Mouse (Mus musculus) lung, embryonic 15.5 days (tissue): ENCODE measurements at regions not wholly inside any gene's neighbourhood (a gene's known extent, or its start where the extent isn't known, plus 50 kb on each side); places are given as distances from the start of the nearest gene placed in this dataset.
A peak's percentile ranks its signal among the peaks of the same experiment; 100 is the strongest.

Source experiments
- ATAC-seq: fragments of 200-750 bp; cut with Nextera tagmentation; 2 replicates; pipeline ENCODE4 v1.8.0; 2017; ENCODE audit warnings: moderate number of reproducible peaks, borderline replicate concordance; ENCODE audit not compliant: low FRiP score, low TSS enrichment; ENCODE audit errors: extremely low read depth
- H3K27ac ChIP-seq: fragments of 300-500 bp; sonication (generic); 2 replicates; pipeline ENCODE4 v1.5.1; 2015; ENCODE audit warnings: moderate library complexity, mild to moderate bottlenecking, inconsistent platforms
- H3K27me3 ChIP-seq: fragments of 300-500 bp; sonication (generic); 2 replicates; pipeline ENCODE4 v1.6.1; 2015; ENCODE audit warnings: inconsistent platforms
- H3K36me3 ChIP-seq: fragments of 300-500 bp; sonication (generic); 2 replicates; pipeline ENCODE4 v1.6.1; 2015; ENCODE audit warnings: inconsistent platforms
- H3K4me1 ChIP-seq: fragments of 300-500 bp; sonication (generic); 2 replicates; pipeline ENCODE4 v1.6.1; 2015; ENCODE audit warnings: inconsistent platforms
- H3K4me2 ChIP-seq: fragments of 300-500 bp; sonication (generic); 2 replicates; pipeline ENCODE4 v1.6.1; 2015; ENCODE audit warnings: inconsistent platforms, mild to moderate bottlenecking, moderate library complexity
- H3K4me3 ChIP-seq: fragments of 300-500 bp; sonication (generic); 2 replicates; pipeline ENCODE4 v1.5.1; 2015; ENCODE audit warnings: mild to moderate bottlenecking, inconsistent platforms
- H3K9ac ChIP-seq: fragments of 300-500 bp; sonication (generic); 2 replicates; pipeline ENCODE4 v1.6.1; 2015; ENCODE audit warnings: inconsistent platforms
- H3K9me3 ChIP-seq: fragments of 300-500 bp; sonication (generic); 2 replicates; pipeline ENCODE4 v1.6.1; 2016; ENCODE audit warnings: inconsistent platforms
- WGBS: fragments of 180-500 bp; shearing (Covaris S2); methylation state at CpG from one replicate; pipeline ENCODE4 v1.1.7; 2015; 5-methylcytosine and 5-hydroxymethylcytosine counted together

- Histone ChIP-seq H3K4me1 (peaks cover 83% of the 10 kb centered on the region), H3K27ac (no peak overlapping the region), H3K9me3 (no peaks in the 10 kb centered on the region), H3K4me3 (no peak overlapping the region), H3K27me3 (peaks cover 7% of the 10 kb centered on the region; the same call in 1 of the 2 replicates), H3K36me3 (no peaks in the 10 kb centered on the region), H3K4me2 (no peak overlapping the region), H3K9ac (no peak overlapping the region)
- 83% methylated on average over 4 of the region's 4 CpGs for WGBS
- ATAC-seq = no peak
Measured at GRCm38 (mm10) chr9:35340263-35340573, 72.6 kb downstream of the Rpusd4 start.

DNA sequence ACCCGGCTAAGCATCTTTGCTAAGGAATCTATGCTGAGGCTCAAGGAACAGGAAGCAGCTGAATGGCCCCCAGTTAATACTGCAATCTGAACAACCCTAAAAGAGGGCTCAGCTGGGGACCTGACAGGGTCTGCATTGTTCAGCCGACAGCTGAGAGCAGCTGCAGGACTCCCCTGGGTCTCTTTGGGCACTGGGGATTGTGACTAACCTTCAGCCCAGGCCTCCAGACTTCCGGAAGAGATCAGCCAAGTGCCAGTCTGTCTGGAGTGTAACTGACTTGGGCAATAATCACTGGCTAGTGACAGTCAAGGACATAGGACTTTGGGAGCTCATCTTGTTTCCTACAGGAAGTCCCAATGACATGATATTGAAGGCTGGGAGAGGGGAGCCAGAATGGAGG, 73.1 kb downstream of the Rpusd4 start:
- H3K4me2 ChIP-seq = no peak overlapping the region
- H3K9me3 ChIP-seq = no peaks in the 10 kb centered on the region
- no peaks in the 10 kb centered on the region for H3K36me3 ChIP-seq
- no peak overlapping the region for H3K9ac ChIP-seq
- 0 out of 2 replicates have a peak overlapping the region, but pooled peaks have one; percentile 1 for H3K27ac ChIP-seq
- H3K27me3 ChIP-seq = peaks cover 7% of the 10 kb centered on the region; the same call in 1 of the 2 replicates
- 32% methylated on average over 3 of the region's 3 CpGs for WGBS
- H3K4me1 ChIP-seq = peaks cover 83% of the 10 kb centered on the region
- no peak for ATAC-seq
- H3K4me3 ChIP-seq = no peak overlapping the region

GRCm38 (mm10) chr9:35341386-35341785, 73.7 kb downstream of the Rpusd4 start:
- H3K27ac ChIP-seq = peak overlapping the region; percentile 84; the same call in 1 of the 2 replicates
- no peaks in the 10 kb centered on the region for H3K9me3 ChIP-seq
- peaks cover 9% of the 10 kb centered on the region; the same call in 1 of the 2 replicates for H3K27me3 ChIP-seq
- no peak overlapping the region for H3K9ac ChIP-seq
- 58% methylated on average over 5 of the region's 5 CpGs for WGBS
- H3K36me3 ChIP-seq = no peaks in the 10 kb centered on the region
- H3K4me3 ChIP-seq = no peak overlapping the region
- ATAC-seq = no peak
- peaks cover 81% of the 10 kb centered on the region for H3K4me1 ChIP-seq
- no peak overlapping the region for H3K4me2 ChIP-seq

DNA sequence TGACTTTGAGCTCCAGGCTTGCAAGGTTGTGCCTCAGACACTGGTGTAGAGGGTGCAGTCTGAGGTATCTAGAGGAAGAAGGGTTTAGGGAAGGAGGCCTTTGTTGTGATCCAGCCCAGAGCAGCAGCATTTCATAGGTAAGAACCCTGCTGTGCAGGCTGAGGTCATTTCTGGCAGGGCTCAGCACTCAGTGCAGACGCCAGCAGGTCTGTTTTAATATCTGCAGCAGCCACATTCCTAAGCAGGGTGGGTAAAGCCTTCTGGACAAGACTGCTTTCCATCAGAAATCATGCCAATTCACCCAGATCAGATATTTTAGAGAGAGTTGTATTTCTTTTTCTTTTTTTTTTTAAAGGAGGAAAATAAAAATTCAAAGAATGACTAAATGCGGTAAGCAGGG, 74.8 kb downstream of the Rpusd4 start:
- Histone ChIP-seq H3K9ac (no peak overlapping the region), H3K36me3 (no peaks in the 10 kb centered on the region), H3K4me2 (no peak overlapping the region), H3K27me3 (peaks cover 11% of the 10 kb centered on the region; the same call in 1 of the 2 replicates), H3K4me1 (peaks cover 75% of the 10 kb centered on the region), H3K4me3 (no peak overlapping the region), H3K9me3 (no peaks in the 10 kb centered on the region), H3K27ac (peak overlapping the region; percentile 84)
- ATAC-seq = peak; percentile 65; the same call in 1 of the 2 replicates
- WGBS = 54% methylated on average over 2 of the region's 2 CpGs

- H3K27ac ChIP-seq = peak overlapping the region; percentile 84
- H3K4me1 ChIP-seq = peaks cover 71% of the 10 kb centered on the region
- H3K27me3 ChIP-seq = peaks cover 11% of the 10 kb centered on the region; the same call in 1 of the 2 replicates
- H3K9ac ChIP-seq = no peak overlapping the region
- H3K4me3 ChIP-seq = no peak overlapping the region
- ATAC-seq = no peak
- no peaks in the 10 kb centered on the region for H3K9me3 ChIP-seq
- H3K36me3 ChIP-seq = no peaks in the 10 kb centered on the region
- H3K4me2 ChIP-seq = no peak overlapping the region
Measured at GRCm38 (mm10) chr9:35343336-35343735, 75.7 kb downstream of the Rpusd4 start.

GRCm38 (mm10) chr9:35344374-35344773, 76.6 kb upstream of the Cdon start:
- peak overlapping the region; percentile 32; the same call in 1 of the 2 replicates for H3K27ac ChIP-seq
- ATAC-seq = peak; percentile 82
- WGBS = 3% methylated on average over 6 of the region's 6 CpGs
- no peak overlapping the region for H3K4me2 ChIP-seq
- no peaks in the 10 kb centered on the region for H3K9me3 ChIP-seq
- H3K27me3 ChIP-seq = peaks cover 18% of the 10 kb centered on the region; the same call in 1 of the 2 replicates
- H3K4me3 ChIP-seq = no peak overlapping the region
- H3K4me1 ChIP-seq = peaks cover 62% of the 10 kb centered on the region
- no peak overlapping the region for H3K9ac ChIP-seq
- H3K36me3 ChIP-seq = no peaks in the 10 kb centered on the region

- 9% methylated on average over 5 of the region's 5 CpGs for WGBS
- Histone ChIP-seq H3K27ac (no peak overlapping the region), H3K4me3 (no peak overlapping the region), H3K4me2 (no peak overlapping the region), H3K4me1 (peaks cover 42% of the 10 kb centered on the region), H3K9ac (no peak overlapping the region), H3K27me3 (peaks cover 18% of the 10 kb centered on the region; the same call in 1 of the 2 replicates), H3K9me3 (no peaks in the 10 kb centered on the region), H3K36me3 (no peaks in the 10 kb centered on the region)
- no peak for ATAC-seq
Measured at GRCm38 (mm10) chr9:35346378-35346777, 74.5 kb upstream of the Cdon start.

DNA sequence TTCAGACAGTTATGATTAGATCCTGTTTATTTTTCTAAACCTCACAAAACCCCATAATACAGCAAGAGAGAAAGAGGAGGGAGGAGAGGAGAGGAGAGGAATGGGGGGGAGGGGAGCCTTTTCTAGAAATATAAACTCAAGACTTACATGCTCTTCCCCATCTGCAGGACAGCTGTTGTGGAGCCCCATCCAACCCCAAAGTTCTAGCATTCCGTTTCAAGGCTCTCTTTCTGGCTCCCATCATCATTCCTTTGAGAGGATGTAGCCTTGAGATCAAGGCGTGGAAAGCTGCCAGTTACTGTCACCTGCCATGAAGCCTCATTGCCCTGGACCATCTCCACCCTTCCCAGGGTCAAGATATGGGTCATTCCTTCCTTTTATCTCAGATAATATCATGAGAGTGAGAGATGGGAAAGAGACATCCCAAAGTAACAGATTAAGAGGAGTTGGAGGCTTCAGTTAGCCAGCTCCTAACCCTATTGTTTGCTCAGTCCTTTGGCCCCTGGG, 70.8 kb upstream of the Cdon start:
- no peaks in the 10 kb centered on the region for H3K36me3 ChIP-seq
- H3K27ac ChIP-seq = no peak overlapping the region
- no peak overlapping the region for H3K9ac ChIP-seq
- H3K27me3 ChIP-seq = peaks cover 15% of the 10 kb centered on the region; the same call in 1 of the 2 replicates
- no peak overlapping the region for H3K4me2 ChIP-seq
- no peak for ATAC-seq
- H3K9me3 ChIP-seq = no peaks in the 10 kb centered on the region
- 55% methylated on average over 2 of the region's 2 CpGs for WGBS
- no peak overlapping the region for H3K4me3 ChIP-seq
- H3K4me1 ChIP-seq = peaks cover 19% of the 10 kb centered on the region

- Histone ChIP-seq H3K9me3 (no peaks in the 10 kb centered on the region), H3K9ac (no peak overlapping the region), H3K4me2 (no peak overlapping the region), H3K4me3 (no peak overlapping the region), H3K27me3 (peaks cover 12% of the 10 kb centered on the region; the same call in 1 of the 2 replicates), H3K36me3 (no peaks in the 10 kb centered on the region), H3K4me1 (peaks cover 9% of the 10 kb centered on the region), H3K27ac (no peak overlapping the region)
- 55% methylated on average over 5 of the region's 5 CpGs for WGBS
- ATAC-seq = no peak
Measured at GRCm38 (mm10) chr9:35351576-35351975, 69.4 kb upstream of the Cdon start.

DNA sequence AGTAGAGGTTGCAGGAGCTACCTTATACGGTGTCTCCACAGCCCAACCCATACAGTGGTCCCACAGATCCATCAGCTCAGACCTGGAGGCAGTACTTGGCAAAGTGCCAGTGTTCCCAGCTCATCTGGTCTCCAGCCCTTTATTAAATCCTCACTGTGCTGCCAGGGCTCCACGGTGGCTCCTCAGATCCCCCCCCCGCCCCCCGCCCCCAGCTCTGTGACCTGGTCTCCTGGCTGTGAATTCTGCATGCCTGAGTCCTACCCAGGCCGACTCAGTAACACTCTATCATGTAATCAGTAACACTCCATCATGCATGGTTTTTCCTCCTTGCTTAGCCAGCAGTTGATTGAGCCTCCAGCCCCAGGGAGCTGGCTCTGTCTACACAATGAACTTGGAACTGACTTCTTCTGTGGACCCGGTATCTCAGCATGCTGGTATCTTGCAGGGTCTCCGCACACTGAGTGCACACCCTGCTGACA, 66.2 kb upstream of the Cdon start:
- Histone ChIP-seq H3K36me3 (no peaks in the 10 kb centered on the region), H3K9me3 (no peaks in the 10 kb centered on the region), H3K4me2 (no peak overlapping the region), H3K4me3 (no peak overlapping the region), H3K4me1 (peaks cover 13% of the 10 kb centered on the region), H3K27ac (no peak overlapping the region), H3K27me3 (peaks cover 6% of the 10 kb centered on the region; the same call in 1 of the 2 replicates), H3K9ac (no peak overlapping the region)
- peak; percentile 59; the same call in 1 of the 2 replicates for ATAC-seq
- WGBS = 39% methylated on average over 7 of the region's 7 CpGs

DNA sequence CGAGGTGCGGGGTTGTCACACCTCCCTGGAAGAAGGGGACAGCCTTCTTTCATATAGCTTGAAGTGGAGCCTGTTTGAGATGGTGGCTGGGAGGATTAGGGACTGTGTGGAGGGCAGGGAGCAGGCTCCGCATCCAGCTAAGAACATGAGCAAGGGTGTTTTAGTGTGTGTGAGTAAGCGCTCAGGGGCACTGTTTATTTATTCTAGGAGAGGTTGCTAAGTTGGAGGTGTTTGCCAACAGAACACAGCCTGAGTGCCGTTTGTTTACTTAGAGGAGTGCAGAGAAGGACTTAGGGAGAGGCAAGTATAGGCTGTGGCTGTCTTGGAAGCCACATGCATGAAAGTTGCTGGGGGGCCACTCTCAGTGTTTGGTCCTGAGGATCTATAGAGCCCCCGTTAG, 61.2 kb upstream of the Cdon start:
- H3K4me1 ChIP-seq = peaks cover 44% of the 10 kb centered on the region
- peak overlapping the region; percentile 27; the same call in 1 of the 2 replicates for H3K4me2 ChIP-seq
- peak; percentile 77 for ATAC-seq
- 14% methylated on average over 6 of the region's 6 CpGs for WGBS
- peaks cover 8% of the 10 kb centered on the region; the same call in 1 of the 2 replicates for H3K27me3 ChIP-seq
- H3K4me3 ChIP-seq = no peak overlapping the region
- H3K36me3 ChIP-seq = no peaks in the 10 kb centered on the region
- no peaks in the 10 kb centered on the region for H3K9me3 ChIP-seq
- H3K9ac ChIP-seq = no peak overlapping the region
- H3K27ac ChIP-seq = peak overlapping the region; percentile 63

GRCm38 (mm10) chr9:35360139-35361100, 60.5 kb upstream of the Cdon start:
- peak; percentile 28 for ATAC-seq
- no peaks in the 10 kb centered on the region for H3K9me3 ChIP-seq
- H3K9ac ChIP-seq = no peak overlapping the region
- H3K27me3 ChIP-seq = peaks cover 11% of the 10 kb centered on the region
- H3K4me1 ChIP-seq = peaks cover 38% of the 10 kb centered on the region
- H3K27ac ChIP-seq = peak overlapping the region; percentile 63
- peak overlapping the region; percentile 27; the same call in 1 of the 2 replicates for H3K4me2 ChIP-seq
- 13% methylated on average over 6 of the region's 6 CpGs for WGBS
- no peak overlapping the region for H3K4me3 ChIP-seq
- H3K36me3 ChIP-seq = no peaks in the 10 kb centered on the region
